Mouse (Mus musculus): Measurements from ENCODE around the gene Hddc2. TPM values are rescaled to one million over a fixed set of nuclear protein-coding genes. Genes with fewer than 3 reads are reported as not detected.
A peak's percentile ranks its signal among the peaks of the same experiment; 100 is the strongest.

Gene Hddc2
- total RNA-seq (2021): 34.9 and 36.9 TPM in 2 replicates
- long read RNA-seq, experiment 1, transcript Hddc2-201 (6 exons, 858 nt): major isoform, 32 of 38 reads
- long read RNA-seq, experiment 1, partial matches to known transcripts: 1 of 38 reads
- long read RNA-seq, experiment 1, other reads (novel, unspliced or antisense): 5 of 38 reads
- long read RNA-seq, experiment 2, transcript Hddc2-201 (6 exons, 858 nt): major isoform, 25 of 30 reads
- long read RNA-seq, experiment 2, partial matches to known transcripts: 1 of 30 reads
- long read RNA-seq, experiment 2, other reads (novel, unspliced or antisense): 4 of 30 reads

DNA sequence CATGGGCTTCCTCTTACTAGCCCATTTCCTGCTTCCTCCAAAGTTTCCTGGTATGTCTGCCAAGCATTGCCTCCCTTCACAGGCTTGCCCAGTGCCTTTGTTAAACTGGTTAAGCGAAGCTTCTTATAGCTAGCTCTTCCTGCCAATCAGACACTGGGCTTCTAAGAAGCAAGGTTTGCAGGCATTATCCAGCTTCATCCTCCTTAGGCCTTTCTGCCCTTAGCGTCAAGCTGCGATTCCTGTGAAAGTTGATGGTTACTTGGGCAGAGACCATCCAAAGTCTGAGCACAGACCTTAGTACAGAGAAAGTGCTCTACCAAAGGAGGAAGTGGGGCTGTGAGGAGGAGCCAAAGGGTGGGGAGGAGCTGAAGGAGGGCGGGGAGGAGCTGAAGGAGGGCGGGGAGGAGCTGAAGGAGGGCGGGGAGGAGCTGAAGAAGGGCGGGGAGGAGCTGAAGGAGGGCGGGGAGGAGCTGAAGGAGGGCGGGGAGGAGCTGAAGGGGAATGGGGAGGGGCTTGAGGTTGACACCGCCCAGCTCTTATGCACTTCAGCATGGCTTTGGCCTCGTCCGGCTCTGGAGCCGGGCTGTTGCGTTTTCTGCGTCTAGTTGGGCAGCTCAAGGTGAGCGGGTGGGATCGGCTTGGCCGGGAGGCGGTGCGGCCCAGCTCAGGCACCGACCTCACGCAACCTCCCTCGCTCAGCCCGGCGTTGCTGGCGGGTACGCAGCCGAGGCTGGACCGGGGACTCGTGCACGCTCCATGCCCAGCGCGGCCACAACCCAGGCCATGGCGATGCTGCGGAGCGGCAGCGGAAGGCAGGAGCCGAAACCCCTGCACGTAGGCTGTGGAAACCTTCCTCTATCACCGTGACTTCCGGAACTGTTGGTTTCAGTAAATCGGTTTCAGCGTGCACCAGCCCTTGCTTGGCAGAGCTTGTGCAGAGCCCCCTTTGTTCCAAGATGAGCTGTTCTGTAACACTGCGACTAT is at the start of gene Hddc2:
Hddc2 (plus strand) TSS at position 519 of the 984 bp plus-strand sequence.
- peak; percentile 88 for DNase-seq

DNA sequence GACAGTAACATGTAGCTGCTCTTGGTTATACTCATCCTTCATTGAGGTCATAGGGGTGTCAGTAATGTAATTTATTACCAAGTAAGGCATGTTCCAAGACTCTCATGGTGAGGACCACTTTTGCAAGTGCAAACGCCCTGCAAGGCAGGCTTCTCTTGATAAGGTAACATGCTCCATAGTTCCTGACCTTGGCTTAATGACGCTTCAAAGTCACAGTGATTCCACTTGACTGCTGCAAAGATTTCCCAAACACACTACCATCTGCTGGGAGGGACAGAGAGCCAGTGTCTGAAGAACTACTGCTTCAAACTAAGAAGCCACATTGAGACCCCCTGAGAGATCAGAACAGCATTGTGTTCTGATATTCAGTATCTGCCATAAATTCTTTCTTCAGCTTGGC is 40.4 kb upstream of the Hddc2 start:
- DNase-seq: no peak

DNA sequence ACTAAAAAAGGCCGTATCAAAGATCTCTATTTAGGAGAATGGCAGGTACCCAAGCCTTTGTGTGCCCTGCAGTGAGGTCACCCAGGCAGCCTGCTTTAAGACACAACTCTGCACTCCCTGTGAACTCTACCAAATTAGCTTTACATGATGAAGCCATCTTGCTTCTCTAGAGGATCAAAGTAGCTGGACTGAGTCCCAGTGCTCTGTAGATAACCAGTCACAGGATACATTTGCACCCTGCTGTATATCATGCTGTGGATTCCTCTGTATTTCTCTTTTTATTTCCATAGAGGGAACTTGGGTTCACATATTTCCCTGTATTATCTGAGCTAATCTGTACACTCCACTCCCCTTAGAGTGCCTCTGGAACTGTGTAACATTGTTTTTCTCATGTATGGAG is 40.0 kb upstream of the Hddc2 start:
- no peak for DNase-seq

- DNase-seq: no peak
Measured at GRCm38 (mm10) chr10:31287787-31288186, 25.4 kb upstream of the Hddc2 start.

GRCm38 (mm10) chr10:31288697-31289390 is 24.3 kb upstream of the Hddc2 start:
- DNase-seq: no peak

GRCm38 (mm10) chr10:31295705-31296104 is 17.5 kb upstream of the Hddc2 start:
- DNase-seq: no peak

- no peak for DNase-seq
Measured at GRCm38 (mm10) chr10:31296458-31296857, 16.7 kb upstream of the Hddc2 start.

DNA sequence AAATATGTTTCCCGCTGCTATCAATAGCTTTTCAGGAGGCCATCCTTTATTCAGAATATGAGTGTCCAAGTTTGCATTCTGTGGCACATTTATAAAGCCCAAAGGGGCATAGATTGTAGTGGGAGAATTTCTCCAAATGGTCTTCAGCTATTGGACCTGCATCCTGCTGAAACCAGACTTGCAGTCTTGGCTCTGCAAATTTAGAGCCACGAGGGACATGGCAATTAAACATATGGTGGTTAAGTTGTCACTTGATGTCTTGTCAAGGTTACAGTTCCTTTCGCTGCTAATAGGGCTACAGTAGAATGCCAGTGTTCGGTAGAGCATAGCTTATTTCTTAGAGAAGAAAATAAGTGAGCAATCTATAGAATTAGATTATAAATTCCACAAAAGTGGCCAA is 16.1 kb upstream of the Hddc2 start:
- DNase-seq: no peak

GRCm38 (mm10) chr10:31298263-31298662 is 14.9 kb upstream of the Hddc2 start:
- DNase-seq: no peak

DNA sequence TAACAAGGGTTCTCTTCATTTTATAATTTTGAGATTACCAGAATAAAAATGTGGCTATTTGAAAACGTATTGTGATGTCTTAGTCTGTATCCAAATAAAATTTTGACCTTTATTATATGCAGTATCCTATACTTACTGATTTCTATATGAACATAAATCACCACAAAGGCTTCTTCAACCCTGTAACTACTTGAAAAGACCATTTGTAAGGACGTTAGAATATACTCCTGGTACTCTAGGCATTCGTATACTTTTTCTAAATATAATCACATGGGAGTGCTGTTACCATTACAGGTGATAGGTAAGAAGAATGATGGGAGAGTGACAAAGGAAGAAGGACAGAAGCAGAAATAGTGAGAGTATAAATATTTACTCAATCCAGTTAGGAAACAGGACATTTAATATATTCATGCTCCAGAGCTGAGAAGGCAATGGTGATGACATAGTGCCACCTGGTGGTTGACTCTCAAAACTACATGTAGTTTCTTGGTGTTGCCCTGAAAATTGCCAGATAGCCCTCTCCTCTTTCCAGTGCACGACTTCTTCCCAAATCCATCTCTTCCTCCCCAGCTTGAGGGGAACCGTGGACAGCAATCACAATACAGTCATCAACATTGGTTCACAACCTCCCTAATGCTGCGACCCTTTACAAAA is 14.1 kb upstream of the Hddc2 start:
- DNase-seq: peak; percentile 69

- DNase-seq: no peak
Measured at GRCm38 (mm10) chr10:31300292-31300691, 12.9 kb upstream of the Hddc2 start.

- DNase-seq: no peak
Measured at GRCm38 (mm10) chr10:31303446-31303845, 9.7 kb upstream of the Hddc2 start.

GRCm38 (mm10) chr10:31307024-31307598 is 6.1 kb upstream of the Hddc2 start:
- no peak for DNase-seq

- no peak for DNase-seq
Measured at GRCm38 (mm10) chr10:31318491-31318890, 5.3 kb downstream of the Hddc2 start.

- DNase-seq: peak; percentile 74
Measured at GRCm38 (mm10) chr10:31329436-31329835, 16.3 kb downstream of the Hddc2 start.

DNA sequence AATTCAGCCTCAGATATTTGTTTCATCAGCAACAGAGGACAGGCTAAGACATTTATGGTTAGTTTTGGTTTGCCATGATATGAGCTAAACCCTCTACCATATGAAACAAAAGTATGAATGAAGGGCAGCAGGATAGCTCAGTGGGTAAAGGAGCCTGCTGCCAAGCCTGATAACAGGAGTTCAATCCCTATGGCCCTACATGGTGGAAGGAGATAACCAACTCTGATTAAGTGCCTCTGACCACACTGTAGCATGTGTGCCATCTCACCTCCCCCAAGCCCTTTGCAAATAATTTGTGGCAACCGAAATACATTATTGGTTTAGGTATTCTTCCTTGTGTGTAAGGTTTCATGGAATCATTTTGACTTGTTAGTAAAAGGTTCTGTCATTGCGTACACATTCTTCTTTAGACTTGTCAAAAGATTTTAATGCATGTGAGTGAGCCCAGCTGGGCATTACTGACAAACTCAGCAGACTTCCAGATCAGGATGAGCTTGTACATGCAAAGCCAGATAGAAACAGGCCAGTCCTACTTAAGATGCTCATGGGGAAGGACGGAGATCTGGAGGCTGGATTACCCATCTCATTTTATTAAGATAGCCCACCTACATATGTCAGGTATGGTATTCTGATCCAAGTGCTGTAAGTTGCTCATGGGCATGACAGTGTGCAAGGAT is 17.2 kb downstream of the Hddc2 start:
- DNase-seq: no peak

DNA sequence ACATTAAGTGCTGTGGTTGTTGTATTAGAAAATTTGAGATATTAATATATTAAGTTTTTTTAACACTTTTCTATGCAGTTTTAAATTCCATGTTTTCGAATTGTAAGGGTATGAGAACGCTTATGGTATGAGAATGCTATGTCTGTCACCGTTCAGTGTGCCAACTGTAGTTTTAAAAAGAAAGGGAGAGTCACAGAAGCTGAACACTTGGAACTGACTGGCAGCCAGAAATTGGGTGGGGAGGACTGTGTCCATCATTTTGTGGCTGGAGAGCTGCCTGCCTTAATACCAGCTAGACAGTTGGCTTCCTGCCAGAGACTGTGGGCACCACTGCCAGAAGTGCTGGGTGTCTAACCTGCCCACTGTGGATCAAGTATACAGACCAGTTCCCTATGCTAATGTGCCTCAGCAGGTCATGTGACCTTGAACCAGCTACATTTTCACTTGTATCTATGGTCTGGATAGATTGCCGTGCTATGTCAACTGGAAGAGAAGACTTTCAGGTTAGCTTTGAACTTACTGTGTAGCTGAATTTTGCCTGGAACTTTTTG is 18.1 kb downstream of the Hddc2 start:
- DNase-seq: peak; percentile 71

DNA sequence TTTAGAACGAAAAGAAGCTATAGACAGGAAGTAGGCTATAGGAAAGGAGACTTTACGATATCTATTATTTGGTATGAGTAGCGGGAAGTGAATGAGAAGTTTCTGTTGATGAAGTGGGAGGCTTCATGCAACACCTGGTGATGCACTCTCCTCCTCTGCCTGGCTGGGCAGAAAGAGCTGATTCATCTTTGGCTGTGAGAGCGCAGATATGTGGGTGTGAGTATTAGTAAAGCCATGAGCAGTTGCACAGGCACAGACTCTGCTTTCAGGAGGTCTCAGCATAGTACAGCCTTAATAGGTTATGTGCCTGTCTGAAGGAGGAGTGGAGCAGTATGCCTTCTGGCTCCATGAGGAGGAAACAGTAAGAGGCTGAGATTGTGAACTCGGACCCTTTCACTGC is 23.2 kb downstream of the Hddc2 start:
- DNase-seq: no peak

GRCm38 (mm10) chr10:31346401-31346800 is 33.2 kb downstream of the Hddc2 start:
- peak; percentile 47 for DNase-seq

GRCm38 (mm10) chr10:31351056-31351455 is 37.9 kb downstream of the Hddc2 start:
- DNase-seq: peak; percentile 31
